Mouse (Mus musculus): ENCODE data around the gene Muc1.
A peak's percentile ranks its signal among the peaks of the same experiment; 100 is the strongest.

The Muc1 gene

GRCm38 (mm10) chr3:89270891-89271290 lies 42.0 kb downstream of the Muc1 start:
- no peak for DNase-seq (ENCODE audit: low read depth)

GRCm38 (mm10) chr3:89271760-89272159 lies 42.9 kb downstream of the Muc1 start:
- no peak for DNase-seq (ENCODE audit: low read depth)

GRCm38 (mm10) chr3:89276061-89276460 lies 47.2 kb downstream of the Muc1 start:
- DNase-seq (ENCODE audit: low read depth) = no peak

GRCm38 (mm10) chr3:89277281-89278021 lies 48.6 kb downstream of the Muc1 start:
- DNase-seq (ENCODE audit: low read depth) = no peak

- DNase-seq (ENCODE audit: low read depth) = no peak
Measured at GRCm38 (mm10) chr3:89278107-89278506, 49.2 kb downstream of the Muc1 start.

GRCm38 (mm10) chr3:89278643-89279042 lies 49.8 kb downstream of the Muc1 start:
- DNase-seq (ENCODE audit: low read depth) = no peak

- peak; percentile 58 for DNase-seq (ENCODE audit: low read depth)
Measured at GRCm38 (mm10) chr3:89279153-89279890, 50.5 kb downstream of the Muc1 start.

- peak; percentile 46 for DNase-seq (ENCODE audit: low read depth)
Measured at GRCm38 (mm10) chr3:89280050-89280605, 51.3 kb downstream of the Muc1 start.

GRCm38 (mm10) chr3:89280606-89281511 lies 52.0 kb downstream of the Muc1 start, which contains the start of gene Efna1:
Gene Efna1 (minus strand): TSS chr3:89281142.
- peak; percentile 53 for DNase-seq (ENCODE audit: low read depth)

- peak; percentile 91 for DNase-seq (ENCODE audit: low read depth)
Measured at GRCm38 (mm10) chr3:89281579-89282290, 52.9 kb downstream of the Muc1 start.

GRCm38 (mm10) chr3:89282291-89282643 lies 53.4 kb downstream of the Muc1 start:
- DNase-seq (ENCODE audit: low read depth) = no peak

Measured in naive thymus-derived CD4-positive, alpha-beta T cell, adult 2 months (primary cell).